Mouse (Mus musculus) embryonic facial prominence, embryonic 11.5 days (tissue): ENCODE measurements at regions not wholly inside any gene's neighbourhood (a gene's known extent, or its start where the extent isn't known, plus 50 kb on each side); places are given as distances from the start of the nearest gene placed in this dataset.

Experiments used
- ATAC-seq: fragments of 200-750 bp; cut with Nextera tagmentation; replicated peaks from 2 replicates; pipeline ENCODE4 v1.8.0; 2017; ENCODE audit warnings: low read depth; ENCODE audit not compliant: insufficient number of reproducible peaks, low FRiP score, low TSS enrichment
- DNase-seq: peaks from one replicate; pipeline ENCODE4 v3.0.0-alpha.2; 2015; ENCODE audit warnings: low spot score
- H3K27ac ChIP-seq: fragments of 300-500 bp; sonication (generic); replicated peaks from 2 replicates; pipeline ENCODE4 v1.5.1; 2014; ENCODE audit warnings: mild to moderate bottlenecking, low read depth, low read length, control low read depth
- H3K27me3 ChIP-seq: fragments of 300-500 bp; sonication (generic); 2 replicates; pipeline ENCODE4 v1.6.1; 2014; ENCODE audit warnings: mild to moderate bottlenecking, low read length, moderate library complexity, mixed read lengths; ENCODE audit not compliant: control insufficient read depth, insufficient read depth
- H3K36me3 ChIP-seq: fragments of 300-500 bp; sonication (generic); replicated peaks from 2 replicates; pipeline ENCODE4 v1.6.1; 2014; ENCODE audit warnings: low read depth, mild to moderate bottlenecking, low read length, moderate library complexity, mixed read lengths; ENCODE audit not compliant: control insufficient read depth, insufficient read depth
- H3K4me1 ChIP-seq: fragments of 300-500 bp; sonication (generic); 2 replicates; pipeline ENCODE4 v1.6.1; 2014; ENCODE audit warnings: low read length, mixed read lengths; ENCODE audit not compliant: control insufficient read depth, insufficient read depth
- H3K4me2 ChIP-seq: fragments of 300-500 bp; sonication (generic); 2 replicates; pipeline ENCODE4 v1.6.1; 2014; ENCODE audit warnings: low read depth, mild to moderate bottlenecking, control low read depth, low read length, moderate library complexity
- H3K4me3 ChIP-seq: fragments of 300-500 bp; sonication (generic); 2 replicates; pipeline ENCODE4 v1.5.1; 2014; ENCODE audit warnings: low read depth, low read length, control low read depth
- H3K9ac ChIP-seq: fragments of 300-500 bp; sonication (generic); replicated peaks from 2 replicates; pipeline ENCODE4 v1.6.1; 2014; ENCODE audit warnings: mild to moderate bottlenecking, control low read depth, low read length
- H3K9me3 ChIP-seq: fragments of 300-500 bp; sonication (generic); replicated peaks from 2 replicates; pipeline ENCODE4 v1.6.1; 2016; ENCODE audit warnings: mild to moderate bottlenecking, low read length, inconsistent platforms, mixed read lengths; ENCODE audit not compliant: control insufficient read depth
- WGBS: fragments of 180-500 bp; shearing (Covaris S2); extraction: QIAGEN DNeasy Blood & Tissue Kit; methylation state at CpG from one replicate; pipeline ENCODE4 v1.1.7; 2014; 5-methylcytosine and 5-hydroxymethylcytosine counted together

DNA sequence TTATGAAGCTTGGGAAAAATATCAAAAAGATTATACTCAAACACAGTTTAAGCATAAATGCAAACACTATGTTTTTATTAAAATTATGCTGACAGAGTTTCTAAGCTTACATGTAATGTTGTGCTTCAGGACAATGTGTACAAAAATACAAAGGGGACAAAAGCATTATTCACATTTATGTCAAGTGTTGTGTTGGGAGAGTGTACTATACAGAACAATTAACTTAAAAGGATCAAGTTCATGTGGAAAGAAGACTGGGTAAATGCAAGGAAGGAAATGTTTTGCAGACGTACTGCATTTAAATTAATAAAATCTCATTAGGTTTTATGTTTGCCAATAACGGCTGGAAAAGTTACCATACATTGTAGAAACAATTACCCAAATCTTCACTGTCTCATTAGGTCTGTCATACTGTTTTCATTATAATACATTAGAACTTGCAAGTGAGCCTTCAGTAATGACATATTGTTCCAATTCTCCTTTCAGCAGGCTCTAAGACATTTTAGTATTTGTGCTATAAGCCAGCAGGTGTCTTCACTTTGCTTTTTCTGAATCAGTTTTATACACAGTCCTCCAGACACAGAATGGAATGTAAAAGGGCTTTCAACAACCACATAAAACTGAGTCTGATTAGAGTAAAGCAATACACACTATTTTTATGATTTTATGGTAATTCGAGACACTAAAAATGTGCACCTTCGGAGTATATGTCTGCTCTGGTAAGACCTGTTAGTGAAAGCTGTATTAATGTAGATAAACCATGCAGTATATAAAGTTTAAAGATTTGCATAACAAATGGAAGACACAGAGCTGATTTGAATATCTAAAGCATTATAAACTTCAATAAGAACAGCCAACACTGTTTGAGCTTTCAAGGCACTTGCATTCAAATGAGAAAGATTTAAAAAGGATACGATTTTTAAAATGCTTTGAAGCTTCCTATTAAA lies 567.7 kb upstream of the Klhl1 start:
- H3K27ac ChIP-seq = no peak overlapping the region
- 58% methylated on average over 5 of the region's 5 CpGs for WGBS
- DNase-seq (peak; percentile 29), ATAC-seq (no peak; the same call in 1 of the 2 replicates)
- no peaks in the 10 kb centered on the region for H3K27me3 ChIP-seq
- no peaks in the 10 kb centered on the region for H3K4me1 ChIP-seq
- no peaks in the 10 kb centered on the region for H3K9me3 ChIP-seq
- no peak overlapping the region for H3K4me2 ChIP-seq
- H3K9ac ChIP-seq = no peak overlapping the region
- H3K4me3 ChIP-seq = no peak overlapping the region
- H3K36me3 ChIP-seq = no peaks in the 10 kb centered on the region

DNA sequence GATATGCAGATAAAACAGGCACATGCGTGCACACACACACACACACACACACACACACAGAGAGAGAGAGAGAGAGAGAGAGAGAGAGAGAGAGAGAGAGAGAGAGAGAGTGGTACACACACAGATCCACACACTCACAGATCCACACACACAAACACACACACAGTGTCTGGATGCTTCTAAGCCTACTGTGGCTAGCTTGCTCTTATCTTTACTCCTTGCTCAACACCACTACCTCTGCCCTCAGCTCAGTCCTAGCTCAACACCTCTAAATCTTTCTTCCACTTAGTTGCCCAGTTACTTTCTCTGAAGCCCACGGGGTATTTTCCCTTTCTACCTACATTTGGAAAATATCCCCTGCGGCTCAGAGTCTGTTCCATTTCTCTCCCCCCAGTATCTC lies 555.9 kb upstream of the Klhl1 start:
- Histone ChIP-seq H3K4me3 (no peak overlapping the region), H3K9me3 (no peaks in the 10 kb centered on the region), H3K36me3 (no peaks in the 10 kb centered on the region), H3K9ac (no peak overlapping the region), H3K4me1 (no peaks in the 10 kb centered on the region), H3K4me2 (no peak overlapping the region), H3K27ac (no peak overlapping the region), H3K27me3 (no peaks in the 10 kb centered on the region)
- WGBS = 73% methylated on average over 3 of the region's 3 CpGs
- ATAC-seq = no peak
- no peak for DNase-seq

DNA sequence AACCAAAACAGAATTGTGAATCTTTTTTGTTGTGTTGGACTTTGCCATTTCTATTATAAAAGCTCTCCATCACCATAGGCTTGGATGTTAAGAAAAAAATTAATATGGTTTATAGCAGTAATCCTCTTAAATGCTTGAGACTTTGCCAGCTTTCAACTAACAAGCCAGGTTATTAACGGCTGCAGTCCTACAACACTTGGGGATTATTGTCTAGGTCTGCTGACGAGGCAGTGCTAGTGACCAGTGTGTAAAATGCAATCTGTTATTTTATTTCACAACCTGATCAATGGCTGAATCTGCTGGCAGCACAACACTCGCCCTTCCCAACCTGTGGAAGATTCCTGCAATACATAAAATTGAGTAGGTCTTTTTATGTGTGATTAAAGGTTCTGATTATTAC lies 549.9 kb upstream of the Klhl1 start:
- 67% methylated on average over 3 of the region's 3 CpGs for WGBS
- H3K4me3 ChIP-seq = no peak overlapping the region

DNA sequence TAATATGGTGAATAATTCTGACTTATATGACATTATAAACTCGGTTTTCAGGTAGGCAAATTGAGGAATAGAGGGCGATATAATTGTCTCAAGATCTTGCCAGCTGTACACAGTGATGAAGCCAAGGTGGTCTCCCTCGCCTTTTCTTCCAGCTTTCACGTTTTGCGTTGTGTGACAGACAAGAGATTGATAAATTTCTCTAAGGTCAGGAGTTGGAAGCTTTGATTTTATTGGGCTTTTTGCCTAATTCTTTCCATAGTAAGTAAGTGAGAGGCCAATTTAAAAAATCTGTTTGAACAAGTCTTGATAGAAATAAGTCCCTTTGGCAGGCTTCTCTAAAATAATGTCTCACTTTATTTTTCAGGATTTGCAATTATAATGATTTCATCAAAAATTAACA lies 549.4 kb upstream of the Klhl1 start:
- no peak overlapping the region for H3K27ac ChIP-seq

More for the DNA sequence above, 549.9 kb upstream of the Klhl1 start:
- Histone ChIP-seq H3K27ac (no peak overlapping the region), H3K36me3 (no peaks in the 10 kb centered on the region), H3K4me2 (no peak overlapping the region), H3K9me3 (no peaks in the 10 kb centered on the region), H3K9ac (no peak overlapping the region), H3K27me3 (no peaks in the 10 kb centered on the region), H3K4me1 (no peaks in the 10 kb centered on the region)
- ATAC-seq (no peak), DNase-seq (no peak)

GRCm38 (mm10) chr14:97045321-97045720 lies 526.4 kb upstream of the Klhl1 start:
- no peaks in the 10 kb centered on the region for H3K4me1 ChIP-seq
- no peak overlapping the region for H3K4me3 ChIP-seq
- H3K36me3 ChIP-seq = no peaks in the 10 kb centered on the region
- no peak overlapping the region for H3K4me2 ChIP-seq
- H3K27ac ChIP-seq = no peak overlapping the region
- H3K9me3 ChIP-seq = no peaks in the 10 kb centered on the region
- H3K27me3 ChIP-seq = no peaks in the 10 kb centered on the region
- ATAC-seq (no peak), DNase-seq (no peak)
- H3K9ac ChIP-seq = no peak overlapping the region

More for the DNA sequence above, 549.4 kb upstream of the Klhl1 start:
- H3K36me3 ChIP-seq = no peaks in the 10 kb centered on the region
- whole genome bisulfite sequencing = 74% methylated on average over 5 of the region's 5 CpGs
- no peak overlapping the region for H3K9ac ChIP-seq
- no peak overlapping the region for H3K4me3 ChIP-seq
- no peak for ATAC-seq
- no peaks in the 10 kb centered on the region for H3K9me3 ChIP-seq
- H3K27me3 ChIP-seq = no peaks in the 10 kb centered on the region
- no peaks in the 10 kb centered on the region for H3K4me1 ChIP-seq
- H3K4me2 ChIP-seq = no peak overlapping the region
- DNase-seq = no peak

DNA sequence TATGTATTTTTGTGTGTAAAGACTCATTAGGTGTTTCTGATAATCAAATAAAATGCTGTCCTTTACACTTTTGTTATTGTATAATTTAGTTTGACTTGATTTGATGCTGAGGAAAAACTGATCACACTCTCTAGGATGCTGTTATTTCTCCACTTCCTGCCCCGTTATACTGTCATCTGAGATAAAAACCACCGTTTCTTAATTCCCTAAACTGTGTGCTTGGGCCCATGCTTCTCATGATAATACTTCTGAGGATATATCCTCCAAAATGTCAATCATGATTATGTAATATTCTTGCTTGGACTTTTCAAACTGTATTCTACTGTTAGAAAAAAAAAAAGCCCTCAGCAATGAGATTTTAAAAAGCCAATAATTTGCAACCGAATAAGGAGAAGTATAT lies 520.9 kb upstream of the Klhl1 start:
- Histone ChIP-seq H3K9me3 (no peaks in the 10 kb centered on the region), H3K4me2 (no peak overlapping the region), H3K27ac (no peak overlapping the region), H3K9ac (no peak overlapping the region), H3K4me3 (no peak overlapping the region), H3K36me3 (no peaks in the 10 kb centered on the region), H3K27me3 (no peaks in the 10 kb centered on the region), H3K4me1 (no peaks in the 10 kb centered on the region)
- 81% methylated on average over 3 of the region's 3 CpGs for WGBS
- DNase-seq (no peak), ATAC-seq (no peak)

GRCm38 (mm10) chr14:97028528-97028927 lies 509.6 kb upstream of the Klhl1 start:
- Histone ChIP-seq H3K4me1 (no peaks in the 10 kb centered on the region), H3K9ac (no peak overlapping the region), H3K9me3 (no peaks in the 10 kb centered on the region), H3K4me3 (no peak overlapping the region), H3K36me3 (no peaks in the 10 kb centered on the region), H3K4me2 (no peak overlapping the region), H3K27ac (no peak overlapping the region), H3K27me3 (no peaks in the 10 kb centered on the region)
- ATAC-seq = no peak
- no peak for DNase-seq
- 80% methylated on average over 4 of the region's 4 CpGs for WGBS

- Histone ChIP-seq H3K27ac (no peak overlapping the region), H3K36me3 (no peaks in the 10 kb centered on the region), H3K9ac (no peak overlapping the region), H3K4me1 (no peaks in the 10 kb centered on the region), H3K27me3 (no peaks in the 10 kb centered on the region), H3K9me3 (no peaks in the 10 kb centered on the region), H3K4me2 (no peak overlapping the region), H3K4me3 (no peak overlapping the region)
- ATAC-seq = no peak
- 93% methylated on average over 3 of the region's 3 CpGs for WGBS
- DNase-seq = no peak
These were observed 487.4 kb upstream of the Klhl1 start for GRCm38 (mm10) chr14:97006294-97006693.
